Mouse (Mus musculus): Measurements from ENCODE around the gene Npas1. TPM values are rescaled to one million over a fixed set of nuclear protein-coding genes. Genes with fewer than 3 reads are reported as not detected.

The Npas1 gene
- polyA plus RNA-seq, 1 experiment from 2014 or later = 2.0 TPM

GRCm38 (mm10) chr7:16492211-16492610, 14.7 kb upstream of the Npas1 start:
- no peaks in the 10 kb centered on the region for H3K9me3 ChIP-seq
- H3K9ac ChIP-seq = no peak overlapping the region
- no peak for ATAC-seq (ENCODE audit: low FRiP score)
- peaks cover 3% of the 10 kb centered on the region; the same call in 1 of the 2 replicates for H3K27me3 ChIP-seq
- no peaks in the 10 kb centered on the region for H3K4me1 ChIP-seq
- H3K27ac ChIP-seq = no peak overlapping the region
- no peak overlapping the region for H3K4me3 ChIP-seq (replicated peaks)
- peaks cover 26% of the 10 kb centered on the region for H3K36me3 ChIP-seq (replicated peaks)
- no peak overlapping the region for H3K4me2 ChIP-seq
- 64% methylated on average over 3 of the region's 3 CpGs for WGBS

- 31% methylated on average over 3 of the region's 3 CpGs for WGBS
Measured at GRCm38 (mm10) chr7:16491759-16492158, 14.2 kb upstream of the Npas1 start.

GRCm38 (mm10) chr7:16489948-16490347, 12.4 kb upstream of the Npas1 start:
- Histone ChIP-seq H3K4me3 (replicated peaks) (no peak overlapping the region), H3K36me3 (replicated peaks) (peaks cover 3% of the 10 kb centered on the region), H3K4me1 (no peaks in the 10 kb centered on the region), H3K9me3 (no peaks in the 10 kb centered on the region), H3K27ac (no peak overlapping the region), H3K4me2 (no peak overlapping the region), H3K27me3 (peaks cover 6% of the 10 kb centered on the region; the same call in 1 of the 2 replicates), H3K9ac (no peak overlapping the region)
- no peak for ATAC-seq (ENCODE audit: low FRiP score)
- 89% methylated on average over 9 of the region's 9 CpGs for WGBS

More at GRCm38 (mm10) chr7:16491759-16492158, 14.2 kb upstream of the Npas1 start:
- H3K27ac ChIP-seq = no peak overlapping the region
- no peak overlapping the region for H3K9ac ChIP-seq
- H3K27me3 ChIP-seq = peaks cover 3% of the 10 kb centered on the region; the same call in 1 of the 2 replicates
- H3K9me3 ChIP-seq = no peaks in the 10 kb centered on the region
- ATAC-seq (ENCODE audit: low FRiP score) = peak; percentile 66
- no peak overlapping the region for H3K4me2 ChIP-seq
- peaks cover 21% of the 10 kb centered on the region for H3K36me3 ChIP-seq (replicated peaks)
- no peaks in the 10 kb centered on the region for H3K4me1 ChIP-seq
- H3K4me3 ChIP-seq (replicated peaks) = no peak overlapping the region

GRCm38 (mm10) chr7:16488816-16489215, 11.3 kb upstream of the Npas1 start:
- Histone ChIP-seq H3K4me2 (no peak overlapping the region), H3K4me1 (no peaks in the 10 kb centered on the region), H3K9me3 (no peaks in the 10 kb centered on the region), H3K36me3 (replicated peaks) (no peaks in the 10 kb centered on the region), H3K9ac (no peak overlapping the region), H3K27ac (no peak overlapping the region), H3K4me3 (replicated peaks) (no peak overlapping the region), H3K27me3 (peaks cover 13% of the 10 kb centered on the region; the same call in 1 of the 2 replicates)
- ATAC-seq (ENCODE audit: low FRiP score) = no peak

GRCm38 (mm10) chr7:16476600-16476989, 933 bp downstream of the Npas1 start:
- Histone ChIP-seq H3K9ac (no peak overlapping the region; the same call in 1 of the 2 replicates), H3K4me2 (peak overlapping the region; percentile 51), H3K27me3 (peaks cover 75% of the 10 kb centered on the region), H3K4me3 (replicated peaks) (peak overlapping the region; percentile 35), H3K9me3 (no peaks in the 10 kb centered on the region), H3K4me1 (peaks cover 27% of the 10 kb centered on the region), H3K27ac (no peak overlapping the region), H3K36me3 (replicated peaks) (no peaks in the 10 kb centered on the region)
- 2% methylated on average over 34 of the region's 34 CpGs for WGBS
- no peak for ATAC-seq (ENCODE audit: low FRiP score)

- Histone ChIP-seq H3K4me1 (peaks cover 27% of the 10 kb centered on the region), H3K36me3 (replicated peaks) (no peaks in the 10 kb centered on the region), H3K9ac (no peak overlapping the region; the same call in 1 of the 2 replicates), H3K9me3 (no peaks in the 10 kb centered on the region), H3K27ac (no peak overlapping the region), H3K4me3 (replicated peaks) (peak overlapping the region; percentile 35), H3K27me3 (peaks cover 78% of the 10 kb centered on the region), H3K4me2 (peak overlapping the region; percentile 51)
- 2% methylated on average over 58 of the region's 59 CpGs for WGBS
- no peak for ATAC-seq (ENCODE audit: low FRiP score)
Measured at GRCm38 (mm10) chr7:16475764-16476599, 1.5 kb downstream of the Npas1 start.

- H3K4me2 ChIP-seq = peak overlapping the region; percentile 51
- H3K27me3 ChIP-seq = peaks cover 84% of the 10 kb centered on the region
- H3K9ac ChIP-seq = no peak overlapping the region
- H3K27ac ChIP-seq = no peak overlapping the region
- ATAC-seq (ENCODE audit: low FRiP score) = no peak
- 5% methylated on average over 23 of the region's 23 CpGs for WGBS
- peaks cover 27% of the 10 kb centered on the region for H3K4me1 ChIP-seq
- no peaks in the 10 kb centered on the region for H3K36me3 ChIP-seq (replicated peaks)
- H3K4me3 ChIP-seq (replicated peaks) = peak overlapping the region; percentile 35
- H3K9me3 ChIP-seq = no peaks in the 10 kb centered on the region
Measured at GRCm38 (mm10) chr7:16475321-16475720, 2.2 kb downstream of the Npas1 start.

- no peak overlapping the region for H3K9ac ChIP-seq
- H3K36me3 ChIP-seq (replicated peaks) = no peaks in the 10 kb centered on the region
- no peaks in the 10 kb centered on the region for H3K9me3 ChIP-seq
- H3K4me1 ChIP-seq = peaks cover 27% of the 10 kb centered on the region
- H3K4me2 ChIP-seq = peak overlapping the region; percentile 19
- ATAC-seq (ENCODE audit: low FRiP score) = no peak
- 3% methylated on average over 33 of the region's 33 CpGs for WGBS
- no peak overlapping the region for H3K27ac ChIP-seq
- peaks cover 90% of the 10 kb centered on the region for H3K27me3 ChIP-seq
- H3K4me3 ChIP-seq (replicated peaks) = peak overlapping the region; percentile 28
Measured at GRCm38 (mm10) chr7:16474445-16474844, 3.1 kb downstream of the Npas1 start.

GRCm38 (mm10) chr7:16473847-16474246, 3.7 kb downstream of the Npas1 start:
- H3K27ac ChIP-seq = no peak overlapping the region
- no peaks in the 10 kb centered on the region for H3K9me3 ChIP-seq
- 56% methylated on average over 8 of the region's 8 CpGs for WGBS
- H3K4me3 ChIP-seq (replicated peaks) = no peak overlapping the region
- H3K4me1 ChIP-seq = peaks cover 27% of the 10 kb centered on the region
- no peak overlapping the region for H3K9ac ChIP-seq
- H3K4me2 ChIP-seq = no peak overlapping the region
- H3K27me3 ChIP-seq = peaks cover 96% of the 10 kb centered on the region
- ATAC-seq (ENCODE audit: low FRiP score) = no peak
- H3K36me3 ChIP-seq (replicated peaks) = no peaks in the 10 kb centered on the region

GRCm38 (mm10) chr7:16472116-16472709, 5.3 kb downstream of the Npas1 start:
- H3K36me3 ChIP-seq (replicated peaks) = no peaks in the 10 kb centered on the region
- ATAC-seq (ENCODE audit: low FRiP score) = peak; percentile 67
- H3K27me3 ChIP-seq = peaks cover 92% of the 10 kb centered on the region
- H3K4me1 ChIP-seq = peaks cover 36% of the 10 kb centered on the region
- H3K27ac ChIP-seq = no peak overlapping the region
- no peak overlapping the region for H3K9ac ChIP-seq
- WGBS = under 1% methylated on average over 17 of the region's 17 CpGs
- peak overlapping the region; percentile 35 for H3K4me2 ChIP-seq
- H3K9me3 ChIP-seq = no peaks in the 10 kb centered on the region
- no peak overlapping the region for H3K4me3 ChIP-seq (replicated peaks)

GRCm38 (mm10) chr7:16471549-16471948, 6.0 kb downstream of the Npas1 start:
- WGBS = 41% methylated on average over 9 of the region's 9 CpGs
- no peaks in the 10 kb centered on the region for H3K9me3 ChIP-seq
- H3K4me3 ChIP-seq (replicated peaks) = no peak overlapping the region
- no peak overlapping the region for H3K4me2 ChIP-seq
- no peak for ATAC-seq (ENCODE audit: low FRiP score)
- no peak overlapping the region for H3K27ac ChIP-seq
- H3K27me3 ChIP-seq = peaks cover 86% of the 10 kb centered on the region
- H3K36me3 ChIP-seq (replicated peaks) = no peaks in the 10 kb centered on the region
- peaks cover 33% of the 10 kb centered on the region for H3K4me1 ChIP-seq
- H3K9ac ChIP-seq = no peak overlapping the region

- Histone ChIP-seq H3K27ac (0 out of 2 replicates have a peak overlapping the region, but pooled peaks have one; percentile 4), H3K36me3 (replicated peaks) (no peaks in the 10 kb centered on the region), H3K4me3 (replicated peaks) (no peak overlapping the region), H3K9ac (no peak overlapping the region), H3K4me2 (no peak overlapping the region), H3K27me3 (peaks cover 76% of the 10 kb centered on the region), H3K4me1 (peaks cover 15% of the 10 kb centered on the region), H3K9me3 (no peaks in the 10 kb centered on the region)
- peak; percentile 49; the same call in 1 of the 2 replicates for ATAC-seq (ENCODE audit: low FRiP score)
- 7% methylated on average over 5 of the region's 5 CpGs for WGBS
Measured at GRCm38 (mm10) chr7:16468115-16468514, 9.4 kb downstream of the Npas1 start.

Measured in forebrain, embryonic 12.5 days (tissue).